ENCODE assay signal across 11 mouse cellular contexts in genomic region chr5:16105701-16106100, GRCm38 (mm10).
"Had no signal": no experiment of that assay in that cellular context is flagged by ENCODE, and none has a peak within 500 bp of the region (broad histone marks: within the 10 kb centered on the region; RNA-seq: fewer than 3 reads in every experiment).

No protein-coding gene starts in this region.

- H3K36me3 ChIP-seq: kidney, embryonic 15.5 days; liver, embryonic 13.5 days had no signal

- H3K9me3 ChIP-seq: kidney, embryonic 15.5 days; liver, embryonic 13.5 days had no signal

- H3K9ac ChIP-seq: kidney, embryonic 15.5 days; liver, embryonic 13.5 days had no signal

- H3K4me3 ChIP-seq: kidney, embryonic 15.5 days; left cerebral cortex, adult 2 months; liver, embryonic 13.5 days had no signal

- H3K27me3 ChIP-seq: kidney, embryonic 15.5 days; liver, embryonic 13.5 days had no signal

- H3K27ac ChIP-seq: kidney, embryonic 15.5 days; left cerebral cortex, adult 2 months; liver, embryonic 13.5 days had no signal

- H3K4me2 ChIP-seq: kidney, embryonic 15.5 days; liver, embryonic 13.5 days had no signal

- DNase-seq: kidney, postnatal 10 days; kidney, postnatal 36 days; layer of hippocampus, postnatal 36 days; liver, embryonic 13.5 days; lung, adult 2 months; lung, postnatal 14 days; lung, postnatal 4 days; thymus, adult 18-20 months; thymus, postnatal 36 days had no signal

- H3K4me1 ChIP-seq: kidney, embryonic 15.5 days; liver, embryonic 13.5 days had no signal
